Mouse (Mus musculus) liver, postnatal 0 days (tissue): ENCODE data around the gene Anxa6.

ENCODE experiments used
- CTCF ChIP-seq: sonication (generic); IDR thresholded peaks from 2 replicates; pipeline ENCODE4 v1.5.1; 2016; ENCODE audit warnings: antibody characterized with exemption, low read depth
- EP300 ChIP-seq: IDR thresholded peaks from 2 replicates; pipeline ENCODE4 v1.6.1; 2016; ENCODE audit warnings: antibody characterized with exemption, low read depth, mild to moderate bottlenecking

DNA sequence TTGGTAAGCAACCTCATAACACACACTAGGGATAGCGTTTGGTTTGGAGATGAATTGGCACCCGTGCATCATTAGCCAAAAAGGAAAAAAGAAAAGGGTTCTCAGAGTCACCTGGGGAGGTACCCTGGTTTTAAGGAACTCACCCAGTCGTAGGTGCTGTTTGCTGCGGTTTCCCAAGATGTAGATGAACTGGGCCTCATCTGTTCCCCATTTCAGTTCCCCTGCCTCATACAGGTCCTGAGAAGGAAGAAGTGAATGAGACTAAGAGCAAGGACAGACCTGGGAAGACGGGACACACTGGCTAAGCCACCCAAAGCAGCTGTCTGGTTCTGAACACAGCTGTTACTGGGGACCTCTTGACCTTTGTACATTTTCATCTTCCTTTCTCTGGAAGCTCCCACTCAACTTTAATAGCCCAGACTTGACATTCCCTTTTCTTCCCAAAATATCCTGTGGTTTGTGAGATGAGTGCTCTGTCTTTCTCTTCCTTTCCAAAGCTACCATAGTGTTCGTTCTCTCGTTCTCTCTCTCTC, 28.2 kb downstream of the Anxa6 start:
- TF ChIP-seq CTCF (no peak), EP300 (no peak)
